Mouse (Mus musculus) midbrain, embryonic 11.5 days (tissue): ENCODE measurements around the gene Zfp568. TPM values are rescaled to one million over a fixed set of nuclear protein-coding genes. Genes with fewer than 3 reads are reported as not detected.
A peak's percentile ranks its signal among the peaks of the same experiment; 100 is the strongest.

ENCODE experiments used
- ATAC-seq: fragments of 200-750 bp; cut with Nextera tagmentation; 2 replicates; pipeline ENCODE4 v1.8.0; 2017; ENCODE audit warnings: moderate TSS enrichment, moderate library complexity; ENCODE audit not compliant: low FRiP score
- DNase-seq: peaks from one replicate; pipeline ENCODE4 v3.0.0; 2015; ENCODE audit warnings: low spot score; ENCODE audit errors: missing footprints
- H3K27ac ChIP-seq: fragments of 300-500 bp; sonication (generic); 2 replicates; pipeline ENCODE4 v1.5.1; 2014; ENCODE audit warnings: low read depth, low read length
- H3K27me3 ChIP-seq: fragments of 300-500 bp; sonication (generic); 2 replicates; pipeline ENCODE4 v1.6.1; 2014; ENCODE audit warnings: mild to moderate bottlenecking, low read length, moderate library complexity, mixed read lengths; ENCODE audit not compliant: control insufficient read depth, insufficient read depth
- H3K36me3 ChIP-seq: fragments of 300-500 bp; sonication (generic); 2 replicates; pipeline ENCODE4 v1.6.1; 2014; ENCODE audit warnings: mild to moderate bottlenecking, low read length, moderate library complexity, mixed read lengths; ENCODE audit not compliant: control insufficient read depth, insufficient read depth
- H3K4me1 ChIP-seq: fragments of 300-500 bp; sonication (generic); 2 replicates; pipeline ENCODE4 v1.6.1; 2014; ENCODE audit warnings: low read length; ENCODE audit not compliant: control insufficient read depth, insufficient read depth
- H3K4me2 ChIP-seq: fragments of 300-500 bp; sonication (generic); 2 replicates; pipeline ENCODE4 v1.6.1; 2014; ENCODE audit warnings: mild to moderate bottlenecking, moderate library complexity
- H3K4me3 ChIP-seq: fragments of 300-500 bp; sonication (generic); 2 replicates; pipeline ENCODE4 v1.5.1; 2014; ENCODE audit warnings: low read depth, low read length
- H3K9ac ChIP-seq: fragments of 300-500 bp; sonication (generic); 2 replicates; pipeline ENCODE4 v1.6.1; 2014; ENCODE audit warnings: low read length
- H3K9me3 ChIP-seq: fragments of 300-500 bp; sonication (generic); 2 replicates; pipeline ENCODE4 v1.6.1; 2016; ENCODE audit warnings: low read length; ENCODE audit not compliant: control insufficient read depth
- WGBS: fragments of 180-500 bp; shearing (Covaris S2); extraction: QIAGEN DNeasy Blood & Tissue Kit; methylation state at CpG from one replicate; pipeline ENCODE4 v1.1.7; 2014; 5-methylcytosine and 5-hydroxymethylcytosine counted together
- polyA plus RNA-seq: library from polyadenylated mRNA; unstranded; fragments of >200 nt; fragmentation: Nextera tagmentation; extraction: Ambion mirVana; gene quantifications from 2 replicates; pipeline ENCODE4 v1.2.1, GENCODE M21; 2014

Gene Zfp568
- polyA plus RNA-seq = 11.7 and 13.0 TPM in 2 replicates

DNA sequence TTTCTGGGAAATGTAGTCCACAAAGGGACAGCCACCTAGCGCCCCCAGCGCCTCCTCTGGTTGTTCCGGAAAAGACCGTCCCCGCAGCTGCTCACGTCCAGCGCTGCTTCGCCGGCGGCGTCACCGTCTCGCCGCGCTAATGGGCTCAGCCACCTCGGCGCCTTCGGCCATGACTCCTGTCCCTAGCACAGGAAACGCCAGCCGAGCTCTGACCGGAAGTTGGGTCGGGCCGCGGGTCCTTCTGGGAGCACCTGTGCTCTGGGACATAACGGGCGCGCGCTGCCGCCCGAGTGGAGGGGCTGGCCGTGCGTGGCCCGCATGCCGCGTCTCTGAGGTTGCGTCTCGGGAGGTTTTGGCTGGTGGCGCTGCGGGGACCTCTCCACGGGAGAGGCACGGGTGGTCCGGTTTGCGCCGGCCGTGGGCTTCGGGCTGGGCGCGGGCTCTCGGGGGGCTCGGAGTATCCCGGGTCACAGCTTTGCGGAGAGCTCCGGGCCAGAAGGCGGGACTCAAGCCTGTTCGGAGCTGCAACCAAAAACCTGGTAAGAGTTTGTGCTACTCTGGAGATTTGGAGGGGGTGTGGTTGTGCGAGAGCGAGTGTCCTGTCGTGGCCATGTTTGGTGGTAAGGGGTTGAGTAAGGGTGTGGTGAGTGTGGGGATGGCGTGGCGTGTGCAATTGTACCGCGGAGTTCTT lies at the start of gene Zfp568:
Gene Zfp568 (plus strand): TSS at position 266 of the 691 bp plus-strand sequence.
- peaks cover 7% of the 10 kb centered on the region; the same call in 1 of the 2 replicates for H3K36me3 ChIP-seq
- H3K4me3 ChIP-seq = peak within 1 kb of the TSS; percentile 87
- DNase-seq (peak; percentile 98), ATAC-seq (peak; percentile 98)
- peak within 1 kb of the TSS; percentile 91 for H3K27ac ChIP-seq
- peak within 1 kb of the TSS; percentile 93 for H3K9ac ChIP-seq
- H3K4me2 ChIP-seq = peak within 1 kb of the TSS; percentile 69
- H3K4me1 ChIP-seq = peaks cover 13% of the 10 kb centered on the region
- no peaks in the 10 kb centered on the region for H3K9me3 ChIP-seq
- WGBS = under 1% methylated on average over 62 of the region's 62 CpGs
- H3K27me3 ChIP-seq = no peaks in the 10 kb centered on the region

DNA sequence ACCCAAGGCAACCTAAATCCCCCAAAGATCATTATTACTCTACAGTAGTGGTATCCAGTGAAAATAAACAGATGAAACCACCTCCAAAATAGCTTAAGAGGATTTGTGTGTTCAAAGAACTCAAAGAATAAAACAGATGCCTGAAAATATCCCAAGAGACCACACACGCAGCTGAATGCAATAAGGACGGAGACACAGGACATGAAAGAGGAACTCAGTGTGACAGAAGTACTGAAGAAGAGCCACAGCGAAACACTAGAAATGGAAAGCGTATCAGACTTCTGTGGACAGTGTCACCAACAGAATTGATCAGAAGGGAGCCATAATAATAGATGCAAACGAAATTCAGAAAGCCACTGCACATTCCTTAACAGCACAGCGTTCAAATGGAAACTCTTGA lies 44.9 kb upstream of the Zfp568 start:
- Histone ChIP-seq H3K4me3 (no peak overlapping the region), H3K4me1 (no peaks in the 10 kb centered on the region), H3K27me3 (no peaks in the 10 kb centered on the region), H3K4me2 (no peak overlapping the region), H3K9me3 (no peaks in the 10 kb centered on the region), H3K9ac (no peak overlapping the region), H3K27ac (no peak overlapping the region), H3K36me3 (peaks cover 24% of the 10 kb centered on the region)
- no peak for ATAC-seq
- peak; percentile 45 for DNase-seq
- 80% methylated on average over 6 of the region's 6 CpGs for WGBS

DNA sequence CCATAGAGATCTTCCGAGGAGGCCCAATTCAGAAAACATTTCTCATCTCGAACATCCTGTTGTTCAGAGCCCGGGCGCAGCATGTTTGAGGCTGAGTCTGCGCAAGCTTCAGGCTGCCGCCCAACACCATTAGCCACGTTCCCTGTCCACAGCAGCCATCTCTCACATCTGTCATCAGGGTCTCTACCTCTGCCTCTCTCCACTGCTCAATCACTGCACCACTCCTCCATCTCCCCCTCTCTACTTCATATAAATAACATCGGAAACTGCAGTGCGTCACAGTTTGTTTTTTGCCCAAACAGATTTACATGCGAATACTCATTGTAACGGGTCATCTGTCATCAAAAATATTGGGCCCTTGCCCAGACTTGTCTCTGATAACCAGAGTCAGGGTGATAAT lies 42.7 kb upstream of the Zfp568 start:
- no peaks in the 10 kb centered on the region for H3K27me3 ChIP-seq
- WGBS = 95% methylated on average over 11 of the region's 11 CpGs
- no peaks in the 10 kb centered on the region for H3K9me3 ChIP-seq
- H3K27ac ChIP-seq = no peak overlapping the region
- H3K4me1 ChIP-seq = no peaks in the 10 kb centered on the region
- ATAC-seq (no peak), DNase-seq (no peak)
- no peak overlapping the region for H3K4me2 ChIP-seq
- no peak overlapping the region for H3K9ac ChIP-seq
- H3K36me3 ChIP-seq = peaks cover 9% of the 10 kb centered on the region
- H3K4me3 ChIP-seq = no peak overlapping the region

DNA sequence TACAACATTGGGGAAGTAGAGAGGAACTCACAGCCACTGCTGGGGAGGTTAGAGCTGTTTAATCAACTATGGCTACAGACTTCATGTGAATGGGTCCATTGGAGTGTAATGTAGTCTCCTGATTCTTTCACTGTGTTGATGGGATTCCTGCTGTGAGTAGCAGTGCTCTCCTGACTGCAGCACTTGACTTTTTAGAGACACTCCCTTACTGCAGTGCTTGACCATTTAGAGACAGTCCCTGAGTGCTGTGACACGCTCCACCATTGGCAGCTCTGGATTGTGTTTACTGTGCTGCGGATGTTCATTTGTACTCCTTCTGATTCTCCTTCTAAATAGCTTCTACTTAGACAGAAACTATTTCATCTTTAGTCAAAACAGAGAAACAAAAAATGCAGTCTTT lies 41.0 kb upstream of the Zfp568 start:
- no peak overlapping the region for H3K27ac ChIP-seq
- DNase-seq (peak; percentile 31), ATAC-seq (no peak)
- H3K4me3 ChIP-seq = no peak overlapping the region
- H3K36me3 ChIP-seq = peaks cover 3% of the 10 kb centered on the region
- 56% methylated on average over 2 of the region's 2 CpGs for WGBS
- H3K9ac ChIP-seq = no peak overlapping the region
- no peak overlapping the region for H3K4me2 ChIP-seq
- H3K27me3 ChIP-seq = no peaks in the 10 kb centered on the region
- H3K9me3 ChIP-seq = no peaks in the 10 kb centered on the region
- H3K4me1 ChIP-seq = no peaks in the 10 kb centered on the region

DNA sequence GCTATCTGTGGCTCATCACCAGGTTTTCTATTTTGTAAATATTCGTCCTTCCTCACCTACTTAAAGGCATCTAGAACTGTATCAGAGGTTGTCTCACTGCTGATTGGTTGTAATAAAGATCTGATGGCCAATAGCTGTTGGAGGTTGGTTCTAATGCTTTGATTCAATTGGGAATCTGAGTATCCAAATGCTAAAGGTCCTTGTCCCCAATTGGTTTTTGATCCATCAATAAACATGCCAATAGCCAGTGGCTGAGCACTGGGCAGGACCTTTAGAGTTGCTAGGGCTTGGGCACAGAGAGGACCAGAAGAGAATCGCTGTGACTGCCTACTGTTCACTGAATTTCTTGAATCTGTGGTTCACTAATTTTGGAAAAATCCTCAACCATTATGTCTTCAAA lies 40.0 kb upstream of the Zfp568 start:
- Histone ChIP-seq H3K36me3 (peaks cover 3% of the 10 kb centered on the region; the same call in 1 of the 2 replicates), H3K4me1 (no peaks in the 10 kb centered on the region), H3K9ac (no peak overlapping the region), H3K9me3 (no peaks in the 10 kb centered on the region), H3K27ac (no peak overlapping the region), H3K4me2 (no peak overlapping the region), H3K4me3 (no peak overlapping the region), H3K27me3 (no peaks in the 10 kb centered on the region)
- ATAC-seq (no peak), DNase-seq (peak; percentile 2)
- WGBS = 71% methylated on average over 2 of the region's 2 CpGs

DNA sequence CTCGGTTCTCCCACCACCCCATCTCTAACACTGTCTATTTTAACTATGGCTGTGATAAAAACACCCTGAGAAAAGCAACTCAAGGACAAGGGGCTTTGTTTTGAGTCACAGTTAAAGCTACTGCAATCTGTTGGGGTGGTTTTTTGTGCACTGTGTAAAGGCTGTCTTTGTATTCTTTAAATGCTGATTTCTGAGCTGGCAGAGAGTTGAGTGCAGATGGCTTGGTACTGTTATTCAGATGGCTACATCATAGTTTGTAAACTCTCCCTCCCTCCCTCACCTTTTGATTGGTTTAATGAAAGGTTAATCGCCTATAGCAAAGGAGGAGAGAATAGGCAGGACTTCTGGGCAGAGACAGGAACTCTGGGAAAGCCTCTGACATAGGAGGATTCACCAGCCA lies 39.6 kb upstream of the Zfp568 start:
- 85% methylated on average over 2 of the region's 2 CpGs for WGBS
- no peak overlapping the region for H3K4me3 ChIP-seq
- no peak overlapping the region for H3K9ac ChIP-seq
- H3K9me3 ChIP-seq = no peaks in the 10 kb centered on the region
- H3K27ac ChIP-seq = no peak overlapping the region
- DNase-seq = peak; percentile 39
- ATAC-seq = no peak
- H3K27me3 ChIP-seq = no peaks in the 10 kb centered on the region
- no peak overlapping the region for H3K4me2 ChIP-seq
- H3K36me3 ChIP-seq = peaks cover 3% of the 10 kb centered on the region; the same call in 1 of the 2 replicates
- no peaks in the 10 kb centered on the region for H3K4me1 ChIP-seq

DNA sequence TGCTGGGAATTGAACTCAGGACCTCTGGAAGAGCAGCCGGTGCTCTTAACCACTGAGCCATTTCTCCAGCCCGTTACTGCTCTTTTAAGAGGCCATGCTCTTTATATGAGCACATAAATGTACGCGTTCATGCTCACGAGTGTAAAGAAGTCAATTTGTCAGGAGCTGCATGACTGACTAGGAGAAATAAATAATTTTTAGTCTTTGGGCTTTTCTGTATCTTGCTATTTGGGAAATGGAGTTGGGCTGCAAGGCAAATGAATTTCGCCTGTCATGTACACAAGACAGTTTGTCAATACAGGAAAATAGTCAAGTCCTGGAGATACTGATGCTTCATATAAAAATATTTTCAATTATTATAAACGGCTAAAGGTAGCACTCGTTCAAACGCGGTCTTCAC lies 30.7 kb upstream of the Zfp568 start:
- Histone ChIP-seq H3K9me3 (no peaks in the 10 kb centered on the region), H3K27ac (no peak overlapping the region), H3K4me1 (no peaks in the 10 kb centered on the region), H3K36me3 (peaks cover 2% of the 10 kb centered on the region; the same call in 1 of the 2 replicates), H3K4me2 (peak overlapping the region; percentile 49), H3K27me3 (no peaks in the 10 kb centered on the region), H3K4me3 (peak overlapping the region; percentile 42), H3K9ac (peak overlapping the region; percentile 74)
- no peak for ATAC-seq
- peak; percentile 84 for DNase-seq
- WGBS = 62% methylated on average over 10 of the region's 10 CpGs

DNA sequence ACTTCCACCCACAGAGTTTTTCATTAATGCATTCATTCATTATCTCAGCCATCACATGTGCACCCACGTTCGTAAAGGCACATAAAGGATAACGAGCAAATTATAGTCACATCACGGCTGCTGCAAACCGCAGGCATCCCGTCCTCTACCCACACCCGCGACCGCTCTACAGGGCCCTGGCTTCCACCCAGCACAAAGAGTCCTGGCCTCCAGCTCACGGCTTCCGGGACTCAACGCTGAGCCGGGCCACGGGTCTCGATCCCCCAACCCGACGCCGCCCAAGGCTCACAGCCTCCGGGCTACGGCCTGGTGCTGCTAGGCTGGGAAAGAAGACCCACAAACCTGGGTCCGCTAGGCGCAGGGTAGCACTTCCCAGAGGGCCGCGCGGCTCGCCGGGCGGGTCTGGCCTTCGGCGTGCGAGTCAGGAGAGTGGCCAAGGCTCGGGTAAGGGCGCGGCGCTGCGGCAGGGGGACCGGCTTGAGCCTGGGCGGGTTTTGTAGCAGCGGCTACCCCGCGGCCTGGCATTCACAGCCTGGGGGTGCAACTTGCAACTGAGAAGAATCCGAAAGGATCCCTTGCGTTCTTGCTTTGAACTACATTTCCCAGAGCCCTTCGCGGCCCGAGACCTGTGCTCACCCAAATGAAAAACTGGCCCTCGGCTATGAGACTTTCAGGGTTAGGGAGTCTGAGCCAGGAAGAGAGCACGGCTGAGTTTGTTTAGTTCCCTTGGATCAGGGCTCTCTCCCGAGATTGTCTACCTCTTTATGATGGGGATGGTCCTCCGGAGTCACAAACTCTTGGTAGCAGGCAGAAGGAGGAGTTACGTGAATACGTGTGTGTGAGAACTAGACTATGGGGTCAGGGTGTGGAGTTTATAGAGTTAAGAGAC lies 30.0 kb upstream of the Zfp568 start, which contains the start of gene Zfp74:
Gene Zfp74 (minus strand): TSS at position 577 of the 889 bp plus-strand sequence.
- Histone ChIP-seq H3K9me3 (no peaks in the 10 kb centered on the region), H3K9ac (peak within 1 kb of the TSS; percentile 74), H3K4me3 (peak within 1 kb of the TSS; percentile 42), H3K27ac (peak within 1 kb of the TSS; percentile 77), H3K4me2 (peak within 1 kb of the TSS; percentile 49), H3K4me1 (no peaks in the 10 kb centered on the region), H3K27me3 (no peaks in the 10 kb centered on the region), H3K36me3 (peaks cover 2% of the 10 kb centered on the region; the same call in 1 of the 2 replicates)
- WGBS = 2% methylated on average over 52 of the region's 52 CpGs
- peak; percentile 98 for DNase-seq
- ATAC-seq = peak; percentile 96

DNA sequence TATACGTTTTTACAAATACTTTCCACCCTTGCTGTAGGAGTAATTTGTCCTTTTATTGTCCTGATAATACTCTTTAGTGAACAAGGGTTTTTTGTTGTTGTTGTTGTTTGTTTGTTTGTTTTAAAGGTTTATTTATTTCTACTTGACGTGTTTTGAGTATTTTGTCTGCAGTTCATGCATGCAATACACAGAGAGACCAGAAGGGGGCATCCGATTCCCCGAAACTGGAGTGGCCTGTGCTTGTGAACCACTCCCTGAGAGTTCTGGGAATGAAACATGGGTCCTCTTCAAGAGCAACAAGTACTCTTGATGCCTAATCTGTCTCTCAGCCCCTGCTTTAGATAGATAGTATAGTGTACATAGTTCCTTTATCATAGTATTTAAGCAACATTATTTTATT lies 29.0 kb upstream of the Zfp568 start:
- no peak for ATAC-seq
- Histone ChIP-seq H3K27me3 (no peaks in the 10 kb centered on the region), H3K36me3 (peaks cover 2% of the 10 kb centered on the region; the same call in 1 of the 2 replicates), H3K4me2 (no peak overlapping the region; the same call in 1 of the 2 replicates), H3K9ac (no peak overlapping the region), H3K9me3 (no peaks in the 10 kb centered on the region), H3K27ac (no peak overlapping the region), H3K4me1 (no peaks in the 10 kb centered on the region), H3K4me3 (no peak overlapping the region; the same call in 1 of the 2 replicates)
- peak; percentile 93 for DNase-seq
- WGBS = 19% methylated on average over 4 of the region's 4 CpGs
